Mouse (Mus musculus): ENCODE measurements around the gene Trmt2a.

Trmt2a gene

DNA sequence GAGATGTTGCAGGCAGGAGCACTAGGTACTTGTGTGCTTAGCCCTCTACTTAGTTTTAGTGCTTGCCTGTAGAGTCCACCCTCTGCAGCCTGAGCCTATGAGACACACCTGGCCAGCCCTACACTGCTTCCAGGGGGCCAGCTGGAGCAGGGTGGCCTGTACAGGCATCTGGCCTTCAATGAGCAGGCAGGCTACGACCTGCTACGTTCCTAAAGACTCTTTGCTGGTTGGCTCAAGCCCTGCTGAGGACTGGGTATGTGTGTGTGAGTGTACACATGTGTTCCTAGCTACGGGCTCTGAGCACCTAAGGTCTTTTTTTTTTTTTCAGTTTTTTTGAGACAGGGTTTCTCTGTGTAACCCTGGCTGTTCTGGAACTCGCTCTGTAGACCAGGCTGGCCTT lies 17.0 kb upstream of the Trmt2a start:
- DNase-seq (ENCODE audit: low spot score) = no peak

DNA sequence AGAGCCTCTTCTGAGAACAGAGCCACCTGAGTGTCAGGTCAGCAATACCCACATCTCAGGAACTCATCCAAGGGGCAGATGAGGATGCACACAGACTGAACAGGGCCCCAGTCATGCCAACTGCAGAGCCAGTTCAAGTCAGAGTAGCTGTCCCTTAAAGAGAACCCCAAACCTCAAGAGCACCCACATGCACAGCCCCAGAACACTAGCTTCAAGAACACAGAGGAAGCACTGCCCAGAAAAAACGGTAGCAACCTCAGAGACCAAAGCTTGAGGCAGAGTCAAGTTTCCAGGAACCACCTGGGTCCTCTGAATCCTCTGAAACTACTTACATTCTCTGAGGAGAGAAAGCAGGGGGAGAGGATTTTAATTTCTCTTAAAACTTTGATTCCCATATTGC lies 15.0 kb upstream of the Trmt2a start:
- DNase-seq (ENCODE audit: low spot score) = no peak

DNA sequence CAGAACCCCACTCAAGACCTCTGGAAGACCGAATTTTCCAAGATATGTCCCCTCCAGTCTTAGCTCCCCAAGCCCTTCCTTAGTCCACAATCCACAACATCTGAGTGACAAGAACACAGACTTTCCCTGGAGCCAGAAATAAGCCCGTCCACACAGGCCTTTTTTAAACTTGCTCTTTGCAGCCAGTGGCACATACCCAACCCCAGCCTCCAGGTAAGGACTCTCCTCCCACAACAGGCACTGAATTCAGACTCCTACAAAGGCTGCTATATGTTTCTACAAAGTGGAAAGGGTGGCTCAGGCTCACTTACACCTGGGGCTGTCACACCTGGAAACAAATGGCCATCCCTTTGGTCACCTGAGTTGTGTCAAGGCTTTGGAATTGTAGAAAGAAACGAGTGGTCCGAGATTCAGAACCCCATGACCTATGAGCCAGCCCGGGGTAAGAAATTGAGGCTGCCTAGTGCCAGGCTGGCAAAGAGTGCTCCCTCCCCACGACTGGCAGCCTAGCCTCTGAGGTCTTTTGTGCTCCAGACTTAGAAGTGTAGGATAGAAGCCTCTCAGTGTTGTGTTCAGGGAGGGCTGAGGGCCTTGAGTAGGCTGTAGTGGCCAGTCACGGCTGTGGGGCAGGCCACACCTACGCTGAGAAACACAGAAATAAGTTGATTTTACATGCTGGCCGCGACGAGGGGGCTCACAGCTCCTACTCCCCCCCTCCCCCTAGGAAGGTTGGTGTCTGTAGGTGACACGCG lies 14.4 kb upstream of the Trmt2a start:
- DNase-seq (ENCODE audit: low spot score) = no peak

DNA sequence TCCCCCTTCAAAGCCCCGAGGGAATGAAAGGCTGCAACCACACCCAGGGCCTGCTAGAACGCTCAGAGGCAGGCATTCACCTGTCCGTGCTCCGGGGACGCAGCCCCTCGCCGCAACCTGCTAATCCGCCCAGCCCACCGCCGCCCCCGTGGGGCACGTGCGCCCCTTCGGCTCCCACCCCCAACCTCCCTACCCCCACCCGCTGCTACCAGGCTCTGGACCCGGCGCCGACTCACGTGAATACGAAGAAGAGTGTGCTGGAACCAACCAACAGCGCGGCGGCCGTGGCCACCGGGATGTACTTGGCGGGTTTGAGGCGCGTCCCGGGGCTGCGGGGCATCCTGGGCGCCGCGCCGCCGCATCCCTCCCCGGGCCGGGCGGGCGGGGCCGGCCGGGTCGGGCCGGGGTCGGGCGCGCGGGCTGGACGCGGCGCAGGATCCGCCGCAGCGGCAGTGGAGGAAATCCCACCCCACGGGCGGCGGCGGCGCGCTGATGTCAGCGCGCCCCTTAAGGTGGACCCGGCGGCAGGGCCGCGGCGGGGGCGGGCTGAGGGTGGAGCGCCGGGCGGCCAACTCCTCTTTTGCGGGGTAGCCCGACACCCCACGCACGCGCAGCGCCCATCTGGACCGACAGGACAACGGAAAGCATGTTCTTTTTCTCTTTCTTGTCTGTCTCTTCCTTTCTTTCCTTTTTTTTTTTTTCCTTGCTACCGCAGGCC lies 13.6 kb upstream of the Trmt2a start, which contains the start of gene Zdhhc8:
Gene Zdhhc8, minus strand, starts transcription at position 466 of the 718 bp plus-strand sequence.
- DNase-seq (ENCODE audit: low spot score) = peak; percentile 79

DNA sequence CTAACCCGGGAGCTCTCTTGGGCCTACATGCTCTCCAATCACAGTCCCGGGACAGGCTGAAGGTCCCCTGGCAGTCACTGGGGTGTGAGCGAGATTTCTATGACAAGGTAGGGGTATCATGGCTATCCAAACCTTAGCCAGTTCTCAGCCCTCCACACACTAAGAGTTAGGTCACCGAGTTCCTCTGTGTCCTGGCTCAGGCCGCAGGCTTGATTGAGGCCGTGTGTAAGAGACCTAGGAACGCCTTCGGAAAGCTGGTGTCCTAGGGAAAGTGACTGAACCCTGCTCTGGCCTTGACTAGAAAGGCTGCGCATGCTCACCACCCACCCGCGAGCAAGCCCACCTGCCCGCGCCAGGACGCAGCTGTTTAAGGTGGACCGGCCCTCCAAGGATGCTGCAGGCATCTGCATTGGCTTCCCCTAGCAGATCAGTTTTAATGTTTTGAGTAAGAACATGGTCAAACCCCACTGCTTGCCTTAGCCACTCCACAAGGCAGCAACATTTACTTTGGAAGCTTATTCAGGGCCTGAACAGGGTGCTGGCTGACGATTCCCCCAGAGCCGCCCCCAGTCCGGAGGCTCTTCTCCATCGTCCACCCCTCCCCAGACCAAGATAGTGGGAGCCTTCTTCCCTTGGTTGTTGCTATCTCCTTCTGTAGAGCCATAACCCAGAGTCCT lies 13.0 kb upstream of the Trmt2a start:
- DNase-seq (ENCODE audit: low spot score) = peak; percentile 67

DNA sequence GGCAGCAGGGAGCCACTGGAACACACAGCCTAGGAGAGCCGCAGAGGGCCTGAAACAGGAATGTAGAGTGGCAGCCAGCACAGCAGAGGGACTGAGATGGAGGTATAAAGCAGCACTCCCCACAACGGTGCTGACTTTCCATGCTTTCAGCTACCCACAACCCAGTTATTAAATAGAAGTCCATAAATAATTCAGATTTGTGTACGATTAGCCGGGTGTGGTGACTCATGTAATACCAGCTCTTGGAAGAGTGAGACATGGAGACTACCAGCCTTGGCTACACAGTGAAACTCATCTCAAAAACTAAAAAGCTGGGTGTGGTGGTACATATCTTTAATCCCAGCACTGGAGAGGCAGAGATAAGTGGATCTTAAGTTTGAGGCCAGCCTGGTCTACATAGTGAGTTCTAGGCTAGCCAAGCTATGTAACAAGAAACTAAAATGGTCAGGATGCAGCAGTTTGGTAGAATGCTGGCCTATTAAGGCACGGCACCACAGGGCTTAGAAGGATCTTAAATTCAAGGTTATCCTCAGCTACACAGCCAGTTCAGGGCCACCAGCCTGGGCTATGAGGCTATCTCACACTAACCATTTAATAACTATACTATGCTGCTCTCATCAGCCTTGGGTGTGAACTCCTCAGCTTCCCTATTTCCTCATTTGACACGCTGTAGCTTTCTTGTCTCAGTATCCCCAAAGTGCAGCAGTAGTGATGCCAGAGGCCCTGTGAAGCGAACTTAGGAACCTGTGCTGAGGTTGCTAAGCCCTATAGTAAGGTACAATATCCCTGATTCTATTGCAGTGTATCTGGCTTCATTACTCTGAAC lies 11.6 kb upstream of the Trmt2a start:
- DNase-seq (ENCODE audit: low spot score) = peak; percentile 31

DNA sequence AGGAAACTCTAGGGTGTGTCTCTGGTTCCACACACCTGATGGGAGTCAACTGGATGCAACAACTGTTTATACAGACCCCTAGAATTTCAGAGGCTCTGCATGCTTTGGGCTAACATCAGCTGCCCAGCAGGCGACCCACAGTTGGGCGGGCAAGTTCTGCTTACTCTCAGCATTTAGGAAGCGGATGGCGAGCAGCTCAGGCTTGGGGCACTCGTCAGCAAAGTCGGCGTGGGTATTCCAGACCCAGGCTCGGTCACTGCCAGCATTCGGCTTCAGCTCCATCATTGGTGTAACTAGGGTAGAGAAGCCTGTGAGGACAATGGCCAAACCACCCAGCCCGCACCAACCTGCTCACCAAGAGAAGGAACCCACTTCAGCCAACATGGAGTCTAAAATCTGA lies 6.9 kb upstream of the Trmt2a start:
- no peak for DNase-seq (ENCODE audit: low spot score)

DNA sequence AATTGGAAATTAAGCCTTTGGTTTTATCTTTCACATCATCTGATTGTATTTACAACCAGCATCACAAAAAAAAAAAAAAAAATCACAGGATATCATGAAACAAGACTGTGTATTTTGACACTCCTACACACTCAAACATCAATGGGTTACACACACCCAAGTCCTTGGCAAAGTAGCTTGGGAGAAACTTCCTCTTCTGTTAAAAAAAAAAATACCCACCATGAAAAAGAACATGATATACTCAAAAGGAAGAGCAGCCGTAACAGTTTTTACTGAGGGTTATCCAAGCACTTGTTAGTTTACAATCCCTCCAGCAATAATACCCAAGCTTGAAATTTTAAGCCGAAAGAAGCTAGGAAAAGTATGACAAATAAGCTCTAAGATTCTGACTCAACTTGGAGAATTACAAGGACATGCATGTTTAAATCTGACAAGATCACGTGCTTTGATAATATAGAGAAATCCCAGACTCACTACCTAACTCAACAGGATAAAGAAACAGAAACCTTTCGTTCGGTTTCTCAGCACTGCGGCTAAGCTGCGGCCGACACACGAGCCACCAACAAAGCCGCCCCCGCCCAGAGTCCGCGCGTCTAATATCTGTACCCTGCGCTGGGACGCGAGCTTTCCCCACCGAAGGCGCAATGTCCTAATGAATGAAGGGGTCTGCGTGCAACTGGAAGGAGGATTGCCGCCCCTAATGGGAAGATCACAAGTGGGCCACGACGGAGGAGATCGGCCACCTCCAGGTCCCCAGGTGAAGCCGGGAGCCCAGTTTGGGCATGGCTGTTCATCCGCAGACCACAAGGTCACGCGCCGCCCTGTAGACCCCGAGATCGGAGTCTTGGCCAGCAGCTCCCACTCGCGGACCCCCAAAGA lies 719 bp upstream of the Trmt2a start:
- peak; percentile 55 for DNase-seq (ENCODE audit: low spot score)

DNA sequence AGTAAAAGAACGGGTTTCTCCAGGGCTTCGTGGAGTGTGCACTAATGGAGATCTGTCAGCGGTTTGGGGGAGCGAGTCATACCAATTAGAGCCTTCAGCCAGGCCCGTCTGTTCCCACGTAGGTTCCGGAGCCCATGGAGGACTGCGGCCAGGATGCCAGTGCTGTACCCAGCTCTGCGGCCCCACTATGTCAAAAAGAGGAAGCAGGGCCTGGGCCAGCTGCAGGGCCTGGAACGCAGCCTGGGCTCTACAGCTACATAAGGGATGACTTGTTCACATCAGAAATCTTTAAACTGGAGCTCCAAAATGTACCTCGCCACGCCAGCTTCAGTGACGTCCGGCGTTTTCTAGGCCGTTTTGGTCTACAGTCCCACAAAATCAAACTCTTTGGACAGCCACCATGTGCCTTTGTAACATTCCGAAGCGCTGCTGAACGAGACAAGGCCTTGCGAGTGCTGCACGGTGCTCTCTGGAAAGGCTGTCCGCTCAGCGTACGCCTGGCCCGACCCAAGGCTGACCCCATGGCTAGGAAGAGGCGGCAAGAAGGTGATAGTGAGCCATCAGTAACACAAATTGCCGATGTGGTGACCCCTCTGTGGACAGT lies 987 bp downstream of the Trmt2a start:
- peak; percentile 49 for DNase-seq (ENCODE audit: low spot score)

DNA sequence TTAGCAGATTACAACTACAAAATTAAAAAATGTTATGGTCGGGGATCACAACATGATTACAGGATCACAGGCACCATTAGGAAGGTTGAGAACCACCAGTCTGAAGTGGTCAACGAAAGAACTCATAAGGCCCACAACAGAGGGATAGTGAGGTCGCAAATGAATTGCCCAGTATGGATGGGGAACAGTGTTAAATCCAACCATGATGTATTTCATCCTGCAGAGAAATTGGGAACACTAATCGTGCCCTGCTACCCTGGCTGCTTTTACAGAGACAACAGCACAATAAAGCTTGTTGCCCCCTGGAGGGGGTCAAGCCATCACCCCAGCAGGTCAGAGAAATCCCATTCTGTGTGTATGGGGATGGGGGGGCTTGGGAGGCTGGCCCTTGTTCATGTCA lies 1.8 kb downstream of the Trmt2a start:
- DNase-seq (ENCODE audit: low spot score) = no peak

DNA sequence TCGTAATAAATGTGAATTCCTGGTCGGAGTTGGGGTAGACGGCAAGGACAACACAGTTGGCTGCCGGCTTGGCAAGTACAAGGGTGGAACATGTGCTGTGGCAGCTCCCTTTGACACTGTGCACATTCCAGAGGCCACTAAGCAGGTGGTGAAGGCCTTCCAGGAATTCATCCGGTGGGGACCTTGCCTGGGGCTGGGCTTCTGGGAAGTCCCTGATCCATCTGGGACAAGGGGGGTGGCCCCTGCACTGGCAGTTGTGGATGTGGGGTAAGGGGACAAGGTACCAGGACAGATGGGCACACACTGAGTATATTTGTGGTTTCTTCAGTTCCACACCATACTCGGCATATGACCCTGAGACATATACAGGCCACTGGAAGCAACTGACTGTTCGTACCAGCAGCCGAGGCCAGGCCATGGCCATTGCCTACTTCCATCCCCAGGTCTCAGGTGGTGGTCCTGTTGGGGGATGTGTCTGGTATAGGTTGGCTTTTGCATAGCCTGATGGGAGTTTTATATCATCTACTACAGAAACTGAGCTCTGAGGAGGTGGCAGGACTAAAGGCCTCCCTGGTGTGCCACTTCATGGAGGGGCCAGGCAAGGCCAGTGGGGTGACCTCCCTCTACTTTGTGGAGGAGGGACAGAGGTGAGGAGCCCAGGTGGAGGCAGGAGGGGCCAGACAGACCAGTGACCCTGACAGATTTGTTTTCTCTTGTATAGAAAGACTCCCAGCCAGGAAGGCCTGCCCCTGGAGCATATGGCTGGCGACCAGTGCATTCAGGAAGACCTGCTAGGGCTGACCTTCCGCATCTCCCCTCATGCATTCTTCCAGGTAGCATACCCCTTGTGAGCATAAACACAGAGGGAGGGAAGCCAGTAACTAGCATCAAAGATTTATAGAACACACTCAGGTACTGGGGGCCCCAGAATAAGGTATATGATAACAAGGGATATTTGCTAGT lies 2.6 kb downstream of the Trmt2a start:
- no peak for DNase-seq (ENCODE audit: low spot score)

DNA sequence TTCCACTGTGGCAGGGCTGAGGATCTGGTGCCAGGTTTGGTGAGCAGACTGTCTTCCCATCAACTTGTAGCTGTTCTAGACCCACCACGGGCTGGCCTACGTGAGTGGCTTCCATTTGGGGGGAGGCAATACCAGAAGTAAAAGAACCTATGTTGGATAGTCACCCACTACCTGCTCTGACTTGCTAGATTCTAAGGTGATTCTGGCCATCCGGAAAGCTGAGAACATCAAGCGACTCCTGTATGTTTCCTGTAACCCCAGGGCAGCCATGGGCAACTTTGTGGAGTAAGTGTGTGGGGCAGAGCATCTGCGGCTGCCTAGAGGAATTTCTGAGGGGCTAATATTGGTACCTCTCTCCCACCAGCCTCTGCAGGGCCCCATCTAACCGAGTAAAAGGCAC lies 4.3 kb downstream of the Trmt2a start:
- no peak for DNase-seq (ENCODE audit: low spot score)

DNA sequence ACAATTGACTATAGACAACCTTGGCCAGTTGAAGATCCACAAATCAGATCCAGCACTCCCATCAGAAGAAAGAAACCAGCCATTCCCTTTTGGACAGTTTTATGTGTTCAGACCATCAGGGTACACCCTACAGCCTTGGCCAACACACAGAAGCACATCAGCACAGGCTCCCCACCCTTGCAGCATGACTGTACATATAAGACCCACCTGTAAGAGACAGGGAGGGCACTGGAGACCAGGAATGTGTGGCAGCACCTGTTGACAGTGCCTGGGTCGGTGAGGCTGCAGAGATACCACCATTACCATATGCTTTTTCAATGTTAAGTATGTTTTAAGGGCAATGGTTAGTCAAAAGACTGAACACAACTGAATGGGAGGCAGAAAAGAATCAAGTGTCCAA lies 5.4 kb downstream of the Trmt2a start:
- no peak for DNase-seq (ENCODE audit: low spot score)

DNA sequence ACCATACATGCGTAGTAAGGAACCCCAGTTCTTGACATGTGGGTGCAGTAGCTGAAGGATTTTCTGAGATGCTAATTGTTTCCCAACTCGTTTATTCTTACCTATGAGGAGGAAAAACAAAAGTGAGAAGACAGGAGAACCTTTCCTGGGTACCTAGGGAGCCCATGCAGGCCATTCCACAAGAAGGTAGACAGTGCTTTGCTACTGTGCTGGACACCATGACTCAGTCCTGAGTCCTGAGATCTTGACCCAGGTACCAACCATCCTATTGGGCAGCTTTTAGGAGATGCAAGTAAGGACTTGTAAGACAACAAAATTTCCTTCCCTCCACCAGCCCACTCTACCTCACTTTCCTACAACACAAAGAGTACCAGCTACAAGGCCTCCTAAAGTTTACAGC lies 9.7 kb downstream of the Trmt2a start, which contains the start of gene Gm49776:
Gene Gm49776, minus strand, starts transcription at position 101 of the 400 bp plus-strand sequence.
- no peak for DNase-seq (ENCODE audit: low spot score)

DNA sequence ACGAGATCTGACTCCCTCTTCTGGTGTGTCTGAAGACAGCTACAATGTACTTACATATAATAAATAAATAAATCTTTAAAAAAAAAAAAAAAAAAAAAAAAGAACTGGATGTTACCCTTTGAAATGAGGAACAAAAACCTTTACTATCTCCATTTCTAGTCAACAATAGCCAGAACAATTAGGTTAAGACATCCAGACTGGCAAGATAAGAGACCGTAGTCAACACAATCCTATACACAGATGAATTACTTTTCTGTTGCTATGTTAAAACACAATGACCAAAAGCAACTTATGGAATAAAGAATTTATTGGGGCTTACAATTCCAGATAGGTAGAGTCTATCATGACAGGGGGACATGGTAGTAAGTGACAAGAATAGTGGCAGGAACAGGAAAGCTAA lies 16.5 kb downstream of the Trmt2a start:
- DNase-seq (ENCODE audit: low spot score) = no peak

DNA sequence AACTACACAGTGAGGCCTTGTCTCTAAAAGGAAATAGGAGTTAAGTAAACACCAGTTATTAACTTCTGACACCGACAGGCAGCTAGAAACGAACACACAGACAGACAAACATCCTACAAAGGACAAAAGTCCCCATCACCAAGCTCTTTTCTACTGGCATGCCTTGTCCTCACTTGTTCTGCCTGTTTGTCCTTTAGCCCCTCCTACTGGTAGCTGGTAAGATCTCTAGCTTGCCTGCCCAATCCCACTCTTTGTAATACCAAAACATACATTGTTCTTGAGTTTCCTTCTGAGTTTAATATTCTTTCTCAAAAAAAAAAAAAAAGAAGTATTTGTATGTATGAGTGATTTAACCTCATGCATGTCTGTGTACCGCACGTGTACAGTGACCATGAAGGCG lies 19.7 kb downstream of the Trmt2a start:
- DNase-seq (ENCODE audit: low spot score) = peak; percentile 45

DNA sequence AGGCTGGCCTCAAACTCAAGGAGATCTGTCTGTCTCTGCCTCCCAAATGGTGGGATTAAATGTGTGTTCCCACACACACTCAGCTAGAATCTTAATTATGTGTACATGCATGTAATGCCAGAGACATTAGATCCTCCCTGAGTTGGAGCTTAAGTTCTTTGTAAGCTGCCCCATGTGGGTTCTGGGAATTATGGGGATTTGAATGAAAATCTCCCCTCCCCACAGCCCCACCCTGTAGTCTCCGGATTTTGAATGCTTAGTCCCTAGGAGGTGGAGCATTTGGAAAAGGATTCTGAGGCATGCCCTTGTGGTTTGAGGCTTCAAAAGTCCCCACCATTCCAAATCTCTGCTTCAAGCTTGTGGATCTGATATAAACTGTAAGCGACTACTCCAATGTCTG lies 26.7 kb downstream of the Trmt2a start:
- DNase-seq (ENCODE audit: low spot score) = no peak

DNA sequence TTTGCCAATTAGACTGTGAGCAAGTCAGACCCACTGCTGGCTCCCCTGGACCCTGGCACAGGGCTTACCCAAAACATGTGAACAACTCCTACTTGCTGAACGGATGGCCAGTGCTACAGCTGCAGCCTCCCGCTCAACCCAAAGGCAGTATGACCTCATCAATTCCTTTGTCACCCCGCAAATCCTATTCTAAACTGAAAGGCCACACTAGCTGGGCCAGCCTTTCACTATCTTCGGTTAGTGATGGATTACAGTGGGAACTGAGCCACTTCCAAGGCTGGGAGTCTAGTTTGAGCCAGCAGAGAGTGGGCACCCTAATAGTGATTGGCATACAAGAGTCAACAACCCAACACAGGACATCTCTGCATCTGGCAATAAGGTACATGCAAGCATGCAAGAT lies 39.7 kb downstream of the Trmt2a start:
- DNase-seq (ENCODE audit: low spot score) = peak; percentile 50

DNA sequence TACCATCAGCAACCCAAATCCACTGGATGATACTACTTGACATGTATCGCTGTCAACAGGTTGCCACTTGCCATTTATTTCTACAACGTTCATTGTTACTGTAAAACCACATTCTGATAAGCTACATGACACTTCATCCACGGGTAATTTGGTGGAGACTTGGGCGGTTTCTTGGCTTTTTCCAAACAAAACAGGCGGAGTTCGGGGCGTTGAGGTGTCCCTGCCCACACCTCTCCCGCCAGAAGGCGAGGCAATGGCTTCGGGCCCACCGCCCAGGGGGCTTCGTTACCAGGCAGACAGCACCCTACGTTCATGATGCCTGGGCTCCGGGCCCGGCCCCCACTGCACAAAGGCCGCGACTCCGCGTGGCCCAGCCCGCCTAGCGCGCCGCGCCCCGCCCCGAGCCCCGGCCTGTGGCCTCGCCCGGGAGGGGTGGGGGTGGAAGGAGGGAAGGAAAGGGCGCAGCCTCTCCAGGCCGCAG lies 40.1 kb downstream of the Trmt2a start:
- peak; percentile 77 for DNase-seq (ENCODE audit: low spot score)
